Mouse (Mus musculus) leukemia stem cell, adult 10-12 weeks (primary cell): ENCODE measurements around the gene Mmp25. TPM values are rescaled to one million over a fixed set of nuclear protein-coding genes. Genes with fewer than 3 reads are reported as not detected.

Source experiments
- polyA plus RNA-seq: library from polyadenylated mRNA; stranded (reverse); fragments of >175 nt; gene quantifications from 2 replicates; pipeline ENCODE4 v1.2.3, GENCODE M21; 2012; ENCODE audit warnings: low replicate concordance

Mmp25 gene
- polyA plus RNA-seq = 2.3 and 2.6 TPM in 2 replicates

GRCm38 (mm10) chr17:23644613-23645495 lies at the start of gene Mmp25:
Mmp25 (minus strand) TSS chr17:23645277.

GRCm38 (mm10) chr17:23683856-23684672 lies 39.0 kb upstream of the Mmp25 start, which contains the start of gene Cldn9:
Cldn9 (minus strand) TSS chr17:23684026.

GRCm38 (mm10) chr17:23679127-23679835 lies 34.2 kb upstream of the Mmp25 start, which contains the start of gene Cldn6:
Cldn6 (plus strand) TSS chr17:23679249.

GRCm38 (mm10) chr17:23677236-23677679 lies 32.2 kb upstream of the Mmp25 start, which contains the start of gene Tnfrsf12a:
Tnfrsf12a (minus strand) TSS chr17:23677468.

GRCm38 (mm10) chr17:23673424-23674073 lies 28.5 kb upstream of the Mmp25 start, which contains the start of the genes Hcfc1r1 and Thoc6:
Hcfc1r1 (plus strand) TSS chr17:23673596.
Thoc6 (minus strand) TSS chr17:23673882.

GRCm38 (mm10) chr17:23660117-23660875 lies 15.2 kb upstream of the Mmp25 start, which contains the start of gene Bicdl2:
Bicdl2 (plus strand) TSS chr17:23660506.

GRCm38 (mm10) chr17:23600641-23601622 lies 44.1 kb downstream of the Mmp25 start, which contains the start of gene Zscan10:
Zscan10 (plus strand) TSS chr17:23600856.

GRCm38 (mm10) chr17:23598582-23599552 lies 46.2 kb downstream of the Mmp25 start, which contains the start of gene Zfp13:
Zfp13 (minus strand) TSS chr17:23599487.

Other genes with a start within 250 kb of the Mmp25 start
- gene Vmn2r117, start 165.6 kb downstream of the Mmp25 start, polyA plus RNA-seq = not detected in 2 replicates
- 9.6 and 13.1 TPM in 2 replicates for gene Zfp213, start 81.0 kb downstream of the Mmp25 start, polyA plus RNA-seq
- gene Zfp13, start 45.8 kb downstream of the Mmp25 start, polyA plus RNA-seq = 0.40 and 0.80 TPM in 2 replicates
- not detected in 2 replicates for gene Zscan10, start 44.4 kb downstream of the Mmp25 start, polyA plus RNA-seq
- 0.36 TPM in 1 of 2 replicates, not detected in the other for gene Bicdl2, start 15.2 kb upstream of the Mmp25 start, polyA plus RNA-seq
- gene Hcfc1r1, start 28.3 kb upstream of the Mmp25 start, polyA plus RNA-seq = 127 and 166 TPM in 2 replicates
- 71.1 and 149 TPM in 2 replicates for gene Thoc6, start 28.6 kb upstream of the Mmp25 start, polyA plus RNA-seq
- gene Tnfrsf12a, start 32.2 kb upstream of the Mmp25 start, polyA plus RNA-seq = 12.6 and 14.4 TPM in 2 replicates
- gene Cldn6, start 34.0 kb upstream of the Mmp25 start, polyA plus RNA-seq = not detected in 2 replicates
- gene Cldn9, start 38.7 kb upstream of the Mmp25 start, polyA plus RNA-seq = not detected in 2 replicates
- gene 1520401A03Rik, start 77.5 kb upstream of the Mmp25 start, polyA plus RNA-seq = not detected in 2 replicates
- gene Pkmyt1, start 81.1 kb upstream of the Mmp25 start, polyA plus RNA-seq = 246 and 386 TPM in 2 replicates
- gene Paqr4, start 95.6 kb upstream of the Mmp25 start, polyA plus RNA-seq = 2.9 and 33.2 TPM in 2 replicates
- gene Kremen2, start 100.6 kb upstream of the Mmp25 start, polyA plus RNA-seq = 0.21 and 0.26 TPM in 2 replicates
- 22.5 and 23.8 TPM in 2 replicates for gene Flywch1, start 126.3 kb upstream of the Mmp25 start, polyA plus RNA-seq
- gene Flywch2, start 140.8 kb upstream of the Mmp25 start, polyA plus RNA-seq = 1.0 and 4.2 TPM in 2 replicates
- gene Srrm2, start 145.3 kb upstream of the Mmp25 start, polyA plus RNA-seq = 176 and 518 TPM in 2 replicates
- gene Elob, start 183.9 kb upstream of the Mmp25 start, polyA plus RNA-seq = 44.9 and 471 TPM in 2 replicates
- 0.80 TPM in 1 of 2 replicates, not detected in the other for gene Prss33, start 190.8 kb upstream of the Mmp25 start, polyA plus RNA-seq
- gene Prss32, start 198.6 kb upstream of the Mmp25 start, polyA plus RNA-seq = not detected in 2 replicates
- gene Prss41, start 198.9 kb upstream of the Mmp25 start, polyA plus RNA-seq = 1.9 and 2.1 TPM in 2 replicates
- gene Prss21, start 222.8 kb upstream of the Mmp25 start, polyA plus RNA-seq = 0.11 TPM in 1 of 2 replicates, not detected in the other
- not detected in 2 replicates for gene Dcpp1, start 235.6 kb upstream of the Mmp25 start, polyA plus RNA-seq
- not detected in 2 replicates for gene Dcpp2, start 235.6 kb upstream of the Mmp25 start, polyA plus RNA-seq